Mouse (Mus musculus) erythroblast, embryonic 14.5 days (primary cell): ENCODE measurements around the gene Tenm3. TPM values are rescaled to one million over a fixed set of nuclear protein-coding genes. Genes with fewer than 3 reads are reported as not detected.

Source experiments
- H3K27me3 ChIP-seq: 2 replicates; pipeline ENCODE4 v1.6.1; 2012; ENCODE audit warnings: inconsistent platforms; ENCODE audit not compliant: control insufficient read depth
- H3K36me3 ChIP-seq: 2 replicates; pipeline ENCODE4 v1.6.1; 2012; ENCODE audit warnings: mild to moderate bottlenecking, inconsistent platforms; ENCODE audit not compliant: control insufficient read depth
- H3K4me1 ChIP-seq: 2 replicates; pipeline ENCODE4 v1.6.1; 2012; ENCODE audit warnings: inconsistent platforms; ENCODE audit not compliant: control insufficient read depth
- H3K4me3 ChIP-seq: replicated peaks from 2 replicates; pipeline ENCODE3; 2012; ENCODE audit warnings: moderate library complexity, mild to moderate bottlenecking, inconsistent platforms
- H3K9me3 ChIP-seq: 2 replicates; pipeline ENCODE4 v1.6.1; 2012; ENCODE audit warnings: low read length, inconsistent platforms, mixed read lengths; ENCODE audit not compliant: control insufficient read depth
- GATA1 ChIP-seq: IDR thresholded peaks from 2 replicates; pipeline ENCODE4 v1.6.1; 2012; ENCODE audit warnings: low read length, inconsistent platforms, mixed read lengths
- TAL1 ChIP-seq: IDR thresholded peaks from 3 replicates; pipeline ENCODE4 v1.6.1; 2012; ENCODE audit warnings: low read length, inconsistent platforms, mixed read lengths
- polyA plus RNA-seq: library from polyadenylated mRNA; stranded (reverse); fragments of >175 nt; gene quantifications from 2 replicates; pipeline ENCODE4 v1.2.3, GENCODE M21; 2012

The Tenm3 gene
- polyA plus RNA-seq, 1 experiment, result under 0.01 TPM

GRCm38 (mm10) chr8:48417714-48418113 is 426.0 kb downstream of the Tenm3 start:
- H3K27me3 ChIP-seq, result no peaks in the 10 kb centered on the region
- H3K36me3 ChIP-seq, result no peaks in the 10 kb centered on the region; the same call in 1 of the 2 replicates
- peaks cover 43% of the 10 kb centered on the region for H3K9me3 ChIP-seq
- TF ChIP-seq GATA1 (no peak), TAL1 (no peak)
- no peak overlapping the region for H3K4me3 ChIP-seq
- H3K4me1 ChIP-seq, result no peaks in the 10 kb centered on the region

GRCm38 (mm10) chr8:48410916-48411315 is 432.8 kb downstream of the Tenm3 start:
- Histone ChIP-seq H3K27me3 (no peaks in the 10 kb centered on the region), H3K9me3 (peaks cover 44% of the 10 kb centered on the region), H3K36me3 (no peaks in the 10 kb centered on the region; the same call in 1 of the 2 replicates), H3K4me3 (no peak overlapping the region), H3K4me1 (no peaks in the 10 kb centered on the region)
- TF ChIP-seq TAL1, result no peak
- TF ChIP-seq GATA1, result no peak

GRCm38 (mm10) chr8:48400572-48400972 is 443.2 kb downstream of the Tenm3 start:
- Histone ChIP-seq H3K27me3 (no peaks in the 10 kb centered on the region), H3K4me1 (no peaks in the 10 kb centered on the region), H3K9me3 (peaks cover 30% of the 10 kb centered on the region), H3K4me3 (no peak overlapping the region), H3K36me3 (no peaks in the 10 kb centered on the region)
- no peak for TF ChIP-seq GATA1
- no peak for TF ChIP-seq TAL1

GRCm38 (mm10) chr8:48385833-48386232 is 457.9 kb downstream of the Tenm3 start:
- no peak for TF ChIP-seq TAL1
- no peak for TF ChIP-seq GATA1
- no peaks in the 10 kb centered on the region for H3K27me3 ChIP-seq
- peaks cover 32% of the 10 kb centered on the region for H3K9me3 ChIP-seq
- no peak overlapping the region for H3K4me3 ChIP-seq
- H3K36me3 ChIP-seq, result no peaks in the 10 kb centered on the region
- H3K4me1 ChIP-seq, result no peaks in the 10 kb centered on the region

- no peaks in the 10 kb centered on the region for H3K4me1 ChIP-seq
- no peaks in the 10 kb centered on the region for H3K27me3 ChIP-seq
- no peaks in the 10 kb centered on the region for H3K36me3 ChIP-seq
- peaks cover 17% of the 10 kb centered on the region for H3K9me3 ChIP-seq
- H3K4me3 ChIP-seq, result no peak overlapping the region
- TF ChIP-seq TAL1 (no peak), GATA1 (no peak)
Measured at GRCm38 (mm10) chr8:48380035-48380434, 463.7 kb downstream of the Tenm3 start.

GRCm38 (mm10) chr8:48376774-48377173 is 467.0 kb downstream of the Tenm3 start:
- Histone ChIP-seq H3K4me3 (no peak overlapping the region), H3K27me3 (no peaks in the 10 kb centered on the region), H3K9me3 (peaks cover 25% of the 10 kb centered on the region), H3K36me3 (no peaks in the 10 kb centered on the region), H3K4me1 (no peaks in the 10 kb centered on the region)
- no peak for TF ChIP-seq TAL1

- no peaks in the 10 kb centered on the region for H3K36me3 ChIP-seq
- no peaks in the 10 kb centered on the region for H3K4me1 ChIP-seq
- H3K27me3 ChIP-seq, result no peaks in the 10 kb centered on the region
- TF ChIP-seq GATA1 (no peak), TAL1 (no peak)
- H3K4me3 ChIP-seq, result no peak overlapping the region
- H3K9me3 ChIP-seq, result peaks cover 32% of the 10 kb centered on the region
Measured at GRCm38 (mm10) chr8:48375183-48375582, 468.6 kb downstream of the Tenm3 start.

GRCm38 (mm10) chr8:48373404-48373803 is 470.3 kb downstream of the Tenm3 start:
- no peak overlapping the region for H3K4me3 ChIP-seq
- peaks cover 29% of the 10 kb centered on the region for H3K9me3 ChIP-seq
- no peaks in the 10 kb centered on the region for H3K36me3 ChIP-seq
- TF ChIP-seq TAL1 (no peak), GATA1 (no peak)
- H3K4me1 ChIP-seq, result no peaks in the 10 kb centered on the region
- H3K27me3 ChIP-seq, result no peaks in the 10 kb centered on the region

GRCm38 (mm10) chr8:48367164-48367563 is 476.6 kb downstream of the Tenm3 start:
- Histone ChIP-seq H3K4me3 (no peak overlapping the region), H3K27me3 (no peaks in the 10 kb centered on the region), H3K36me3 (no peaks in the 10 kb centered on the region), H3K9me3 (peaks cover 33% of the 10 kb centered on the region), H3K4me1 (no peaks in the 10 kb centered on the region)
- no peak for TF ChIP-seq GATA1
- TF ChIP-seq TAL1, result no peak

GRCm38 (mm10) chr8:48356849-48357248 is 486.9 kb downstream of the Tenm3 start:
- Histone ChIP-seq H3K9me3 (peaks cover 31% of the 10 kb centered on the region), H3K4me3 (no peak overlapping the region), H3K4me1 (no peaks in the 10 kb centered on the region), H3K27me3 (no peaks in the 10 kb centered on the region), H3K36me3 (no peaks in the 10 kb centered on the region)
- TF ChIP-seq TAL1 (no peak), GATA1 (no peak)
